Mouse (Mus musculus) bone marrow, adult 2 months (tissue): ENCODE results near the gene Ugt1a6a. TPM values are rescaled to one million over a fixed set of nuclear protein-coding genes. Genes with fewer than 3 reads are reported as not detected.
"Not testable (repeated sequence)": the region's sequence is repeated elsewhere in the genome, so short reads cannot be mapped to it uniquely, and the experiment has no call there.

Experiments
- H3K27ac ChIP-seq: fragments of 200-500 bp; 2 replicates; pipeline ENCODE4 v1.5.1; 2012; ENCODE audit warnings: low read depth, mild to moderate bottlenecking, control low read depth, inconsistent platforms, low read length; ENCODE audit not compliant: control insufficient read depth, poor library complexity, insufficient read depth
- H3K4me1 ChIP-seq: fragments of 200-500 bp; 2 replicates; pipeline ENCODE4 v1.6.1; 2011; ENCODE audit warnings: low read length; ENCODE audit not compliant: control insufficient read depth, insufficient read depth
- H3K4me3 ChIP-seq: fragments of 200-500 bp; replicated peaks from 2 replicates; pipeline ENCODE3; 2011; ENCODE audit warnings: mild to moderate bottlenecking, low read depth, low read length, control low read depth; ENCODE audit not compliant: control insufficient read depth
- CTCF ChIP-seq: fragments of 200-500 bp; IDR thresholded peaks from 2 replicates; pipeline ENCODE4 v1.5.1; 2011; ENCODE audit warnings: low read length, control low read depth; ENCODE audit not compliant: control insufficient read depth, insufficient read depth
- POLR2A ChIP-seq: fragments of 200-500 bp; IDR thresholded peaks from 2 replicates; pipeline ENCODE4 v1.6.1; 2011; ENCODE audit warnings: low read depth, mild to moderate bottlenecking, control low read depth, low read length, borderline replicate concordance; ENCODE audit not compliant: control insufficient read depth
- WGBS: fragments of 180-500 bp; shearing (Covaris S2); methylation state at CpG from one replicate; pipeline ENCODE4 v1.1.7; 2018; 5-methylcytosine and 5-hydroxymethylcytosine counted together
- polyA plus RNA-seq: library from polyadenylated mRNA; stranded (reverse); fragments of >200 nt; gene quantifications from 2 replicates; pipeline ENCODE4 v1.2.4, GENCODE M21; 2011; ENCODE audit warnings: low replicate concordance; ENCODE audit not compliant: missing spikeins, insufficient read depth, insufficient read length

Gene Ugt1a6a
- polyA plus RNA-seq, 1 experiment: not detected

- TF ChIP-seq POLR2A: no peak
- TF ChIP-seq CTCF: no peak
- Histone ChIP-seq H3K4me1 (no peaks in the 10 kb centered on the region), H3K27ac (no peak overlapping the region), H3K4me3 (no peak overlapping the region)
- WGBS: 66% methylated on average over 10 of the region's 10 CpGs
Measured at GRCm38 (mm10) chr1:88215466-88216380, 81.1 kb downstream of the Ugt1a6a start.

DNA sequence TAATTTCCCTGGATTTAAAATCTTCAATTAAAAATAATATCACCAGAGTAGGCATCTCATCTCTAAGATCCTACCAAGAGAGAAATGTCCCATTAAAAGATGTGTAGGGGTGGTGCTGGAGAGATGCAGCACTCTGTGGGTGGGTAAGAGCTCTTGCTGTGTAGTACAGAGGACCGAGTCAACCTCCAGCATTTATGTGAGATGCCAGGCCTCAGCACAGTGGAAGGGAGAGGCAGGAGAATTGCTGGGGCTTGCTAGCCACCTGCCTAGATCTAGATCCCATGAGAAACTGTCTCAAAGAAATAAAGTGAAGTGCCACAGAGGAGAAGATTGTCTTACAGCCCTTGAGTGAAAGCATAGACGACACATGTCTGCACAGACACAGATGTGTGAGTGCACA lies 81.9 kb downstream of the Ugt1a6a start:
- Histone ChIP-seq H3K4me1 (no peaks in the 10 kb centered on the region), H3K27ac (no peak overlapping the region), H3K4me3 (no peak overlapping the region)
- WGBS: 52% methylated on average over 2 of the region's 2 CpGs
- no peak for TF ChIP-seq CTCF
- TF ChIP-seq POLR2A: no peak

- Histone ChIP-seq H3K4me3 (no peak overlapping the region), H3K27ac (no peak overlapping the region), H3K4me1 (no peaks in the 10 kb centered on the region)
- TF ChIP-seq POLR2A (no peak), CTCF (no peak)
- WGBS: 55% methylated on average over 2 of the region's 2 CpGs
Measured at GRCm38 (mm10) chr1:88217144-88217543, 82.5 kb downstream of the Ugt1a6a start.

DNA sequence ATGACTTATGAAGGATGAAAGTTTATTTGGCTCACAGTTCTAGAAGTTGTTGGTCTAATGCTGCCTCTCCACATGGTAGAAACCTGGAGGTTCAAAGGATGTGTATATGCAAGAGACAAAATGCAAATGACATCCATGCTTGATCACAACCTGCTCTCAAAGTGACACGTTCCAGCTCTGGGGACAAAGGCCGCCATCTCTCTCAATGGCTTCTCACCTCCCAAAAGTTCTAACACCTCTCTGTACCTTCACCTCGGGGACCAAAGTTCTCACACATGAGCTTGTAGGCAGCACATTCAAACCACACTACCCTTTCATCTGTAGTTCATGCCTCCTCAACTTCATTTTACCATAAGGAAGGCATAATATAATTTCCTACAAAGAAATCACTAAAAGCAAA lies 83.0 kb downstream of the Ugt1a6a start:
- TF ChIP-seq CTCF: no peak
- TF ChIP-seq POLR2A: no peak
- H3K4me1 ChIP-seq: no peaks in the 10 kb centered on the region
- H3K27ac ChIP-seq: no peak overlapping the region
- H3K4me3 ChIP-seq: no peak overlapping the region
- 36% methylated on average over 3 of the region's 3 CpGs for WGBS

DNA sequence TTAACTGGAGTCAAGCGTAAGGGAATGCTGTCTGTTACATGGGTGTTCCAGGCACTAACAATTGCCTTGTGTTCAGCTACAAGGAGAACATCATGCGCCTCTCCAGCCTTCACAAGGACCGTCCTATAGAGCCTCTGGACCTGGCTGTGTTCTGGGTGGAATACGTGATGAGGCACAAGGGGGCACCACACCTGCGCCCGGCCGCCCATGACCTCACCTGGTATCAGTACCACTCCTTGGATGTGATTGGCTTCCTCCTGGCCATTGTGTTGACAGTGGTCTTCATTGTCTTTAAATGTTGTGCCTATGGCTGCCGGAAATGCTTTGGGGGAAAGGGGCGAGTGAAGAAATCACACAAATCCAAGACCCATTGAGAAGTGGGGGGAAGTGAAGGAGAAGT lies 83.4 kb downstream of the Ugt1a6a start:
- TF ChIP-seq CTCF (no peak), POLR2A (no peak)
- H3K4me1 ChIP-seq: no peaks in the 10 kb centered on the region
- WGBS: 70% methylated on average over 9 of the region's 9 CpGs
- H3K27ac ChIP-seq: no peak overlapping the region
- H3K4me3 ChIP-seq: no peak overlapping the region

DNA sequence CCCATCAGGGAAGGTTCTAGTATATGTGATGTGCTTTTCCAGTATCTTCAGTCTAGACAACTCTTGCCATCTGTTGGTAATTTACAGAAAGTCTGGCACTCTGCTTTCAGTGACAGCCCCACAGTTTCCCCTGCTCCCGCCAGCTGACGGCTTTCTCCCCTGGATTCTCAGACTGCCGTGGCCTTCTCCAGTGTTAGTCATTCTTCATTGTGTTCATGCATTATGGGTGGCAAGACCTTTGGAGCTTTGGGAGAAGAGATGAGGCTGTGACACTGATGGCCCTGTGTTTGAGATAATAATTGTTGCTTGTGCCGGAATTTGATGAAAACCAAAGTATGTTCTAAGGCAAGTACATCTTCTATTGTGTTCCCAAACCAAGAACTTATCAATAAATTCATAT lies 84.0 kb downstream of the Ugt1a6a start:
- TF ChIP-seq POLR2A (no peak), CTCF (no peak)
- H3K4me1 ChIP-seq: no peaks in the 10 kb centered on the region
- H3K4me3 ChIP-seq: no peak overlapping the region
- 51% methylated on average over 4 of the region's 4 CpGs for WGBS
- no peak overlapping the region for H3K27ac ChIP-seq

- TF ChIP-seq CTCF: no peak
- no peak for TF ChIP-seq POLR2A
- no peak overlapping the region for H3K4me3 ChIP-seq
- H3K4me1 ChIP-seq: no peaks in the 10 kb centered on the region
- WGBS: 22% methylated on average over 1 of the region's 1 CpGs
- H3K27ac ChIP-seq: no peak overlapping the region
Measured at GRCm38 (mm10) chr1:88219054-88219453, 84.4 kb downstream of the Ugt1a6a start.

- no peak overlapping the region for H3K4me3 ChIP-seq
- H3K27ac ChIP-seq: no peak overlapping the region
- no peak for TF ChIP-seq CTCF
- TF ChIP-seq POLR2A: no peak
- no peaks in the 10 kb centered on the region for H3K4me1 ChIP-seq
Measured at GRCm38 (mm10) chr1:88220336-88220735, 85.7 kb downstream of the Ugt1a6a start.

DNA sequence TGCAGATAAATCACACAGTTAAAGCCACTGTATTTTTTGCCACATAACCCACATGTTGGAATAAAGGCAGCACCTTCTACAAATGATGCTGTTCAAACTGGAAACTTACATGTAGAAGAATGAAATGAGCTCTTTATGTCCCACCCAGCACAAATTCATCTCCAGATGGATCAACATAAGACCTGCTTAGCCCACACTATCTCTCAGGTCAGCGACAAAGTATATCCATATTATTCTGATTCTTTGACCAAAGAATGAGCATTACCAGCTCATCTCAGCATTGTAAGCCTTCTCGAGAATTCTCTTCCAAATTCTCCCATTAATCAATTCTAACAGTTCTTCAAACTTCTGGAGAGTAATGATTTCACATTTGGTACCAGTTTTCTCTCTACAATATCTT lies 87.6 kb downstream of the Ugt1a6a start:
- no peak overlapping the region for H3K4me3 ChIP-seq
- TF ChIP-seq POLR2A (no peak), CTCF (no peak)
- 47% methylated on average over 2 of the region's 2 CpGs for WGBS

DNA sequence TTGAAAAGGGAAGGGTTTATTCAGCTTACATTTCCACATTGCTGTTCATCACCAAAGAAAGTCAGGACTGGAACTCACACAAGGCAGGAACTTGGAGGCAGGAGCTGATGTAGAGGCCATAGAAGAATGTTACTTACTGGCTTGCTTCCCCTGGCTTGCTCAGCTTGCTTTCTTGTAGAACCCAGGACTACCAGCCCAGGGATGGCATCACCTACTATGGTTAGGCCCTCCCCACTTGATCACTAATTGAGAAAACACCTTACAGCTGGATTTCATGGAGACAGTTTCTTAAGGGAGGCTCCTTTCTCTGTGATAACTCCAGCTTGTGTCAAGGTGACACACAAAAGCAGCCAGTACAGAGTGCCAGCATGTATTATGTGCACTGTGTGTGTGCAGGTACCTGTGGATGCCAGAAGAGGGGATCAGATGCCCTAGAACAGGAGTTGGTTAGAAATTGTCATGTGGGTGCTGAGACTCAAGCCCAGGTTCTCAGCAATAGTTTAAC lies 88.5 kb downstream of the Ugt1a6a start:
- not testable (repeated sequence) for H3K4me3 ChIP-seq, H3K4me1 ChIP-seq, H3K27ac ChIP-seq

More for the DNA sequence above, 87.6 kb downstream of the Ugt1a6a start:
- no peak overlapping the region for H3K27ac ChIP-seq
- no peaks in the 10 kb centered on the region; the same call in 1 of the 2 replicates for H3K4me1 ChIP-seq
